Mouse (Mus musculus): Measurements from ENCODE around the gene Peli3. TPM values are rescaled to one million over a fixed set of nuclear protein-coding genes. Genes with fewer than 3 reads are reported as not detected.
A peak's percentile ranks its signal among the peaks of the same experiment; 100 is the strongest.
"Not testable (repeated sequence)": the region's sequence is repeated elsewhere in the genome, so short reads cannot be mapped to it uniquely, and the experiment has no call there.

Gene Peli3
- polyA plus RNA-seq, 1 experiment: 3.6 TPM

- Histone ChIP-seq H3K4me3 (ENCODE audit: insufficient read depth, low read depth, low read length) (no peak overlapping the region), H3K27ac (ENCODE audit: insufficient read depth, low read depth, low read length) (no peak overlapping the region), H3K36me3 (ENCODE audit: control insufficient read depth, insufficient read depth, low read length) (no peaks in the 10 kb centered on the region; the same call in 1 of the 2 replicates), H3K4me1 (ENCODE audit: control insufficient read depth, insufficient read depth, low read length) (no peaks in the 10 kb centered on the region), H3K27me3 (replicated peaks; ENCODE audit: control insufficient read depth, insufficient read depth, low read length) (no peaks in the 10 kb centered on the region)
- WGBS: 90% methylated on average over 2 of the region's 2 CpGs
- DNase-seq: no peak
- TF ChIP-seq POLR2A (IDR thresholded peaks at IDR 0.05; ENCODE audit: low read depth, low read length) (no peak), CTCF (conservative IDR thresholded peaks at IDR 0.05; ENCODE audit: insufficient read depth, insufficient read length, low read depth, low read length) (peak; percentile 64)
These were observed 25.3 kb upstream of the Peli3 start for GRCm38 (mm10) chr19:4968236-4968635.

DNA sequence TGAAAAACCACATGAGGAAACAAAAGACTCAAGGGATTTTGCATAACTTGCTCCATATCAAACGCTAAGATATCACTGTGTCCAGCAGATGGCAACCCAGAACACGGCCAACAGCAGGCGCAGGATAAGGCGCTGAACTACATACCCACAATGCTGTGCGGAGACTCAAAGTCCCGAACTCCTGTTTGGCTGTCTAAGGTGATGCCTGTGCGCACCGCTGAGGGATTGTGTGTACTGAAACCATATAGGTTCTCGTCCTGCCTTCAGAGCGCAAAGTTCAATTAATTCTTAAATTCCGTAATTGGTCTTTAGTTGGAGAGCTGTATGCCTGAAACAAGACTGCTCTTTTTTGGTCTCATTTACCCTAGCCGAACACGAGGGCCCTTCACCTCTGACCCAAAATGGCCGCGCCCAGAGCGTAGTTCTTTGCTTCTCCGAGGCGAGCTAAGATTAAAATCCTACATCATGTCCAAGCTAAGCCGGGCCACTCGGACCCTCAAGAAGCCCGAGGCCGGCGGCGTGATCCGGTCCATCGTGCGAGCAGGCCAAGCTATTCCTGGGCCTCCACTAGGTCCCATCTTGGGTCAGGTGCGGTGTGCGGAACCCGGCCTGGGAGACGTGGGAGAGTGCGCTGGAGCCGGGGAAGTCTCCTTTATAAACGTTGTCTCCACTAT lies 19.1 kb upstream of the Peli3 start, which contains the start of gene Mrpl11:
Mrpl11 (plus strand) TSS at position 220 of the 674 bp plus-strand sequence.
- Histone ChIP-seq H3K4me3 (ENCODE audit: insufficient read depth, low read depth, low read length) (peak within 1 kb of the TSS; percentile 98), H3K27me3 (replicated peaks; ENCODE audit: control insufficient read depth, insufficient read depth, low read length) (no peaks in the 10 kb centered on the region), H3K4me1 (ENCODE audit: control insufficient read depth, insufficient read depth, low read length) (no peaks in the 10 kb centered on the region), H3K27ac (ENCODE audit: insufficient read depth, low read depth, low read length) (peak within 1 kb of the TSS; percentile 93), H3K36me3 (ENCODE audit: control insufficient read depth, insufficient read depth, low read length) (no peaks in the 10 kb centered on the region; the same call in 1 of the 2 replicates)
- DNase-seq: peak; percentile 96
- WGBS: 1% methylated on average over 34 of the region's 34 CpGs
- peak; percentile 90 for TF ChIP-seq CTCF (conservative IDR thresholded peaks at IDR 0.05; ENCODE audit: insufficient read depth, insufficient read length, low read depth, low read length)
- no peak for TF ChIP-seq POLR2A (IDR thresholded peaks at IDR 0.05; ENCODE audit: low read depth, low read length)

DNA sequence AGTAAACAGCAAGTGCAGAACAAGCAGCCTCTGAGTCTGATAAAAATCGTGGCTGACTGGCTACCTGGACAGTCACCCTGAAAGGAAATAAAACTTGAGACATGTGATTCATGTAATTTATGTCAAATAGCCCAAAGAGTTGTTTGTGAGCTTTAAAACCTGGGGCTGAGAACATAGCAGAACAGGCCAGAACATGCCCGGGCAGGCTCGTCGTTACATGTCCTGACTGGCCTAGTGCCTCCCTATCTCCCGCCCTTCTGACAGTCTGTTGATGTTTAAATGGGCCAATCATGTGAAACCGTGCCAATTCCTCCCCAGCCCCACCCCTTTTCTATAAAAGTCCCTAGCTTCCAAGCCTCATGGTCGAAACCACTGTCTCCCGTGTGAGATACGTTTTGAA lies 5.7 kb upstream of the Peli3 start:
- H3K4me1 ChIP-seq (ENCODE audit: control insufficient read depth, insufficient read depth, low read length); H3K27ac ChIP-seq (ENCODE audit: insufficient read depth, low read depth, low read length); H3K27me3 ChIP-seq (replicated peaks; ENCODE audit: control insufficient read depth, insufficient read depth, low read length); H3K36me3 ChIP-seq (ENCODE audit: control insufficient read depth, insufficient read depth, low read length); DNase-seq; H3K4me3 ChIP-seq (ENCODE audit: insufficient read depth, low read depth, low read length): not testable (repeated sequence)
- 67% methylated on average over 9 of the region's 9 CpGs for WGBS

GRCm38 (mm10) chr19:4945540-4945939 lies 2.6 kb upstream of the Peli3 start:
- no peak for DNase-seq
- TF ChIP-seq POLR2A (IDR thresholded peaks at IDR 0.05; ENCODE audit: low read depth, low read length): no peak
- no peak for TF ChIP-seq CTCF (conservative IDR thresholded peaks at IDR 0.05; ENCODE audit: insufficient read depth, insufficient read length, low read depth, low read length)
- H3K4me1 ChIP-seq (ENCODE audit: control insufficient read depth, insufficient read depth, low read length): no peaks in the 10 kb centered on the region
- H3K27ac ChIP-seq (ENCODE audit: insufficient read depth, low read depth, low read length): no peak overlapping the region
- H3K27me3 ChIP-seq (replicated peaks; ENCODE audit: control insufficient read depth, insufficient read depth, low read length): no peaks in the 10 kb centered on the region
- H3K36me3 ChIP-seq (ENCODE audit: control insufficient read depth, insufficient read depth, low read length): no peaks in the 10 kb centered on the region
- H3K4me3 ChIP-seq (ENCODE audit: insufficient read depth, low read depth, low read length): no peak overlapping the region
- 52% methylated on average over 6 of the region's 6 CpGs for WGBS

- TF ChIP-seq POLR2A (IDR thresholded peaks at IDR 0.05; ENCODE audit: low read depth, low read length) (no peak), CTCF (conservative IDR thresholded peaks at IDR 0.05; ENCODE audit: insufficient read depth, insufficient read length, low read depth, low read length) (no peak)
- Histone ChIP-seq H3K27ac (ENCODE audit: insufficient read depth, low read depth, low read length) (no peak overlapping the region), H3K36me3 (ENCODE audit: control insufficient read depth, insufficient read depth, low read length) (no peaks in the 10 kb centered on the region), H3K4me1 (ENCODE audit: control insufficient read depth, insufficient read depth, low read length) (no peaks in the 10 kb centered on the region), H3K4me3 (ENCODE audit: insufficient read depth, low read depth, low read length) (peak overlapping the region; percentile 21), H3K27me3 (replicated peaks; ENCODE audit: control insufficient read depth, insufficient read depth, low read length) (no peaks in the 10 kb centered on the region)
- DNase-seq: no peak
- WGBS: 6% methylated on average over 13 of the region's 13 CpGs
These were observed 294 bp upstream of the Peli3 start for GRCm38 (mm10) chr19:4943253-4943588.

GRCm38 (mm10) chr19:4937444-4938310 lies 5.2 kb downstream of the Peli3 start:
- Histone ChIP-seq H3K36me3 (ENCODE audit: control insufficient read depth, insufficient read depth, low read length) (no peaks in the 10 kb centered on the region), H3K4me1 (ENCODE audit: control insufficient read depth, insufficient read depth, low read length) (no peaks in the 10 kb centered on the region), H3K27ac (ENCODE audit: insufficient read depth, low read depth, low read length) (no peak overlapping the region), H3K27me3 (replicated peaks; ENCODE audit: control insufficient read depth, insufficient read depth, low read length) (no peaks in the 10 kb centered on the region), H3K4me3 (ENCODE audit: insufficient read depth, low read depth, low read length) (no peak overlapping the region)
- TF ChIP-seq CTCF (conservative IDR thresholded peaks at IDR 0.05; ENCODE audit: insufficient read depth, insufficient read length, low read depth, low read length) (no peak), POLR2A (IDR thresholded peaks at IDR 0.05; ENCODE audit: low read depth, low read length) (no peak)
- no peak for DNase-seq
- 86% methylated on average over 17 of the region's 17 CpGs for whole genome bisulfite sequencing

GRCm38 (mm10) chr19:4936896-4937295 lies 6.0 kb downstream of the Peli3 start:
- 80% methylated on average over 2 of the region's 2 CpGs for WGBS
- TF ChIP-seq CTCF (conservative IDR thresholded peaks at IDR 0.05; ENCODE audit: insufficient read depth, insufficient read length, low read depth, low read length) (no peak), POLR2A (IDR thresholded peaks at IDR 0.05; ENCODE audit: low read depth, low read length) (no peak)
- H3K4me1 ChIP-seq (ENCODE audit: control insufficient read depth, insufficient read depth, low read length): no peaks in the 10 kb centered on the region

More at GRCm38 (mm10) chr19:4936896-4937295, 6.0 kb downstream of the Peli3 start:
- Histone ChIP-seq H3K36me3 (ENCODE audit: control insufficient read depth, insufficient read depth, low read length) (no peaks in the 10 kb centered on the region), H3K27me3 (replicated peaks; ENCODE audit: control insufficient read depth, insufficient read depth, low read length) (no peaks in the 10 kb centered on the region), H3K27ac (ENCODE audit: insufficient read depth, low read depth, low read length) (no peak overlapping the region), H3K4me3 (ENCODE audit: insufficient read depth, low read depth, low read length) (no peak overlapping the region)
- DNase-seq: no peak

Data from kidney, adult 2 months (tissue).